Mouse (Mus musculus): ENCODE data around the gene Gm17660. TPM values are rescaled to one million over a fixed set of nuclear protein-coding genes. Genes with fewer than 3 reads are reported as not detected.
A peak's percentile ranks its signal among the peaks of the same experiment; 100 is the strongest.

Gm17660 gene
- polyA plus RNA-seq, 1 experiment from 2014 or later, result 0.47 TPM

- H3K4me1 ChIP-seq, result 0 out of 2 replicates have a peak, but pooled peaks cover 4% of the 10 kb centered on the region
- H3K27me3 ChIP-seq, result no peaks in the 10 kb centered on the region
- no peak overlapping the region for H3K4me2 ChIP-seq (replicated peaks)
- H3K9me3 ChIP-seq, result no peaks in the 10 kb centered on the region
- WGBS, result 72% methylated on average over 5 of the region's 5 CpGs
- H3K4me3 ChIP-seq, result no peak overlapping the region
- peak; percentile 88 for ATAC-seq (replicated peaks)
- no peaks in the 10 kb centered on the region for H3K36me3 ChIP-seq
- H3K9ac ChIP-seq (replicated peaks), result no peak overlapping the region
- no peak overlapping the region for H3K27ac ChIP-seq (replicated peaks)
Measured at GRCm38 (mm10) chr5:104073602-104074001, 3.8 kb downstream of the Gm17660 start.

GRCm38 (mm10) chr5:104072272-104072886, 5.0 kb downstream of the Gm17660 start:
- H3K9ac ChIP-seq (replicated peaks), result no peak overlapping the region
- H3K4me3 ChIP-seq, result no peak overlapping the region
- H3K27ac ChIP-seq (replicated peaks), result peak overlapping the region; percentile 54
- H3K4me2 ChIP-seq (replicated peaks), result no peak overlapping the region
- 0 out of 2 replicates have a peak, but pooled peaks cover 4% of the 10 kb centered on the region for H3K4me1 ChIP-seq
- peak; percentile 91 for ATAC-seq (replicated peaks)
- H3K36me3 ChIP-seq, result no peaks in the 10 kb centered on the region
- no peaks in the 10 kb centered on the region for H3K9me3 ChIP-seq
- H3K27me3 ChIP-seq, result no peaks in the 10 kb centered on the region
- 8% methylated on average over 6 of the region's 8 CpGs for WGBS

GRCm38 (mm10) chr5:104071048-104071447, 6.4 kb downstream of the Gm17660 start:
- ATAC-seq (replicated peaks), result no peak
- Histone ChIP-seq H3K9me3 (no peaks in the 10 kb centered on the region), H3K9ac (replicated peaks) (no peak overlapping the region), H3K36me3 (no peaks in the 10 kb centered on the region), H3K27me3 (no peaks in the 10 kb centered on the region), H3K27ac (replicated peaks) (peak overlapping the region; percentile 27; the same call in 1 of the 2 replicates), H3K4me1 (0 out of 2 replicates have a peak, but pooled peaks cover 4% of the 10 kb centered on the region), H3K4me3 (no peak overlapping the region), H3K4me2 (replicated peaks) (no peak overlapping the region)
- 67% methylated on average over 4 of the region's 4 CpGs for WGBS

- Histone ChIP-seq H3K9me3 (no peaks in the 10 kb centered on the region), H3K9ac (replicated peaks) (no peak overlapping the region), H3K4me3 (no peak overlapping the region), H3K36me3 (peaks cover 6% of the 10 kb centered on the region), H3K27ac (replicated peaks) (no peak overlapping the region), H3K4me2 (replicated peaks) (no peak overlapping the region), H3K4me1 (0 out of 2 replicates have a peak, but pooled peaks cover 4% of the 10 kb centered on the region), H3K27me3 (no peaks in the 10 kb centered on the region)
- ATAC-seq (replicated peaks), result no peak
- 89% methylated on average over 7 of the region's 7 CpGs for WGBS
Measured at GRCm38 (mm10) chr5:104068751-104069150, 8.7 kb downstream of the Gm17660 start.

GRCm38 (mm10) chr5:104062773-104063551, 14.4 kb downstream of the Gm17660 start:
- Histone ChIP-seq H3K36me3 (peaks cover 23% of the 10 kb centered on the region), H3K9me3 (no peaks in the 10 kb centered on the region), H3K27ac (replicated peaks) (no peak overlapping the region), H3K4me2 (replicated peaks) (no peak overlapping the region), H3K27me3 (no peaks in the 10 kb centered on the region), H3K9ac (replicated peaks) (no peak overlapping the region), H3K4me3 (no peak overlapping the region), H3K4me1 (no peaks in the 10 kb centered on the region)
- ATAC-seq (replicated peaks), result no peak
- WGBS, result 86% methylated on average over 11 of the region's 11 CpGs

GRCm38 (mm10) chr5:104061936-104062772, 15.3 kb downstream of the Gm17660 start:
- Histone ChIP-seq H3K9ac (replicated peaks) (no peak overlapping the region), H3K27ac (replicated peaks) (no peak overlapping the region), H3K9me3 (no peaks in the 10 kb centered on the region), H3K4me2 (replicated peaks) (no peak overlapping the region), H3K36me3 (peaks cover 23% of the 10 kb centered on the region), H3K4me1 (no peaks in the 10 kb centered on the region), H3K27me3 (no peaks in the 10 kb centered on the region), H3K4me3 (no peak overlapping the region)
- no peak for ATAC-seq (replicated peaks)
- WGBS, result 76% methylated on average over 13 of the region's 13 CpGs

GRCm38 (mm10) chr5:104060429-104060828, 17.0 kb downstream of the Gm17660 start:
- no peaks in the 10 kb centered on the region for H3K4me1 ChIP-seq
- 73% methylated on average over 5 of the region's 5 CpGs for WGBS
- no peak overlapping the region for H3K9ac ChIP-seq (replicated peaks)
- H3K4me3 ChIP-seq, result no peak overlapping the region
- ATAC-seq (replicated peaks), result no peak
- H3K27me3 ChIP-seq, result no peaks in the 10 kb centered on the region
- no peak overlapping the region for H3K27ac ChIP-seq (replicated peaks)
- no peaks in the 10 kb centered on the region for H3K9me3 ChIP-seq
- peaks cover 23% of the 10 kb centered on the region for H3K36me3 ChIP-seq
- H3K4me2 ChIP-seq (replicated peaks), result no peak overlapping the region

- H3K27ac ChIP-seq (replicated peaks), result no peak overlapping the region
- H3K4me2 ChIP-seq (replicated peaks), result no peak overlapping the region
- H3K36me3 ChIP-seq, result peaks cover 18% of the 10 kb centered on the region
- no peaks in the 10 kb centered on the region for H3K4me1 ChIP-seq
- H3K9ac ChIP-seq (replicated peaks), result no peak overlapping the region
- H3K9me3 ChIP-seq, result no peaks in the 10 kb centered on the region
- H3K4me3 ChIP-seq, result no peak overlapping the region
- no peak for ATAC-seq (replicated peaks)
- no peaks in the 10 kb centered on the region for H3K27me3 ChIP-seq
- WGBS, result 76% methylated on average over 9 of the region's 9 CpGs
Measured at GRCm38 (mm10) chr5:104059628-104060027, 17.8 kb downstream of the Gm17660 start.

GRCm38 (mm10) chr5:104058021-104058420, 19.4 kb downstream of the Gm17660 start:
- no peak for ATAC-seq (replicated peaks)
- Histone ChIP-seq H3K4me3 (no peak overlapping the region), H3K9ac (replicated peaks) (no peak overlapping the region), H3K4me2 (replicated peaks) (no peak overlapping the region), H3K4me1 (no peaks in the 10 kb centered on the region), H3K9me3 (no peaks in the 10 kb centered on the region), H3K27me3 (no peaks in the 10 kb centered on the region), H3K27ac (replicated peaks) (no peak overlapping the region), H3K36me3 (peaks cover 16% of the 10 kb centered on the region)
- WGBS, result 68% methylated on average over 15 of the region's 15 CpGs

GRCm38 (mm10) chr5:104056295-104056694, 21.1 kb downstream of the Gm17660 start:
- no peak overlapping the region for H3K9ac ChIP-seq (replicated peaks)
- no peak overlapping the region for H3K4me3 ChIP-seq
- no peak overlapping the region for H3K27ac ChIP-seq (replicated peaks)
- no peak for ATAC-seq (replicated peaks)
- H3K27me3 ChIP-seq, result no peaks in the 10 kb centered on the region
- 85% methylated on average over 7 of the region's 7 CpGs for WGBS
- no peak overlapping the region for H3K4me2 ChIP-seq (replicated peaks)
- H3K36me3 ChIP-seq, result peaks cover 19% of the 10 kb centered on the region
- H3K9me3 ChIP-seq, result no peaks in the 10 kb centered on the region
- H3K4me1 ChIP-seq, result no peaks in the 10 kb centered on the region

- Histone ChIP-seq H3K9ac (replicated peaks) (no peak overlapping the region), H3K4me3 (no peak overlapping the region), H3K4me2 (replicated peaks) (no peak overlapping the region), H3K9me3 (no peaks in the 10 kb centered on the region), H3K36me3 (peaks cover 22% of the 10 kb centered on the region), H3K4me1 (no peaks in the 10 kb centered on the region), H3K27ac (replicated peaks) (no peak overlapping the region), H3K27me3 (no peaks in the 10 kb centered on the region)
- WGBS, result 89% methylated on average over 4 of the region's 4 CpGs
- ATAC-seq (replicated peaks), result no peak
Measured at GRCm38 (mm10) chr5:104055816-104056215, 21.6 kb downstream of the Gm17660 start.

- Histone ChIP-seq H3K9me3 (no peaks in the 10 kb centered on the region), H3K4me3 (no peak overlapping the region), H3K27me3 (no peaks in the 10 kb centered on the region), H3K4me1 (no peaks in the 10 kb centered on the region), H3K4me2 (replicated peaks) (no peak overlapping the region), H3K27ac (replicated peaks) (no peak overlapping the region), H3K9ac (replicated peaks) (no peak overlapping the region), H3K36me3 (peaks cover 22% of the 10 kb centered on the region)
- no peak for ATAC-seq (replicated peaks)
- WGBS, result 96% methylated on average over 4 of the region's 4 CpGs
Measured at GRCm38 (mm10) chr5:104054938-104055337, 22.5 kb downstream of the Gm17660 start.
